Mouse (Mus musculus): ENCODE results near the gene Dnajb8.
A peak's percentile ranks its signal among the peaks of the same experiment; 100 is the strongest.

Dnajb8 gene

DNA sequence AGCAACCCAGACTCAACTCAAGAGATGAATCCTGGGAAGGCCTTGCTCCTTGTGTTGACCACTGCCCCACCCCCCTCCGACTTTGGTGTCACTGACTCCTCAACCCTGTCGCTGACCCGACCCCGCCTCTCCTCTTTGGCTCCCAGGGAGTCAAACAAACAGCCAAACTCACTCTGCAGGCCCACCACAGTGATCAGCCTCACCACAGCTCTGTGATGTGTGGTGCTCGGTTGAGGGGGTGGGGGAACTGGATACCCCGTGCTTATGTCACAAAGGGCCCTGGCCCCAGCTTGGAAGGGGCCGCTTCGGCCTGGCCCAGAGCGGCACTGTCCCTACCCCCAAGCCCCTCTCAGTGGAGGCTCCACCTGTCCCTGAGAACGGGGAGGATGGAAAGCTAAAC lies at the start of gene Dnajb8:
Gene Dnajb8, plus strand, starts transcription at position 301 of the 400 bp plus-strand sequence.
- DNase-seq (ENCODE audit: low spot score in 2 of 2): no peak

DNA sequence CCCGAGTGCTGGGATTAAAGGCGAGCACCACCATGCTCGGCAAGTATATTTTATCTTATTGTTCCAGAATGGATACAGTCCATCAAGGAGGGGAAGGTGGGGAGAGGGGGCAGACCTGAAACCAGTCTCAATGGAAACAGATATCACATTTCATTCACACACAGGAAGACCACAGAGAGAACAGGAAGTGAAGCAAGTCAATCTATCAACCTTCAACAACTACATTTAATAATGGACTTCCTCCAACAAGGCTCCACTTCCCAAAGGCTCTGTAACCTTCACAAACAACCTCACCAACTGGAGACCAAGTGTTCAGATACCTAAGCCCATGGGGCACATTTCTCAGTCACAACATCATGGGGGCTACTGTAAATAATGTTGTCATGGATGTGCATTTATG lies 47.9 kb upstream of the Dnajb8 start:
- no peak for DNase-seq (ENCODE audit: low spot score in 2 of 2)

- no peak for DNase-seq (ENCODE audit: low spot score in 2 of 2)
Observed at GRCm38 (mm10) chr6:88174676-88175075, 47.4 kb upstream of the Dnajb8 start.

DNA sequence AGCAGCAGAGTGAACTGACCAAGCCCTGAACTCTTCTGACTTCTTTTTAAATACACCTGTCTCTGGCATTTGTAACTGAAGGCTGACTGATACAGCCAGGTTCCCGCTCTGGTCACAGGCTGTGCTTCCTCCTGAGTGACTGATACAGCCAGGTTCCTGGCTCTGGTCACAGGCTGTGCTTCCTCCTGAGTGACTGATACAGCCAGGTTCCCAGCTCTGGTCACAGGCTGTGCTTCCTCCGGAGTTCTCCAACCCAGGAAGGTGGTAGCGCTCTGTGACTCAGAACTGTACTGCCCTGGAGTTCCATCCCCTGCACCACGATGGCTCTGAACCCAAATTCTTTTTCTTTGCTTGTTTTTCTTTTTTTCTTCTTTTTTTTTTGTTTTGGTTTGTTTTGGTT lies 37.4 kb upstream of the Dnajb8 start:
- DNase-seq (ENCODE audit: low spot score in 2 of 2): no peak

- no peak for DNase-seq (ENCODE audit: low spot score in 2 of 2)
Observed at GRCm38 (mm10) chr6:88188148-88188547, 33.9 kb upstream of the Dnajb8 start.

DNA sequence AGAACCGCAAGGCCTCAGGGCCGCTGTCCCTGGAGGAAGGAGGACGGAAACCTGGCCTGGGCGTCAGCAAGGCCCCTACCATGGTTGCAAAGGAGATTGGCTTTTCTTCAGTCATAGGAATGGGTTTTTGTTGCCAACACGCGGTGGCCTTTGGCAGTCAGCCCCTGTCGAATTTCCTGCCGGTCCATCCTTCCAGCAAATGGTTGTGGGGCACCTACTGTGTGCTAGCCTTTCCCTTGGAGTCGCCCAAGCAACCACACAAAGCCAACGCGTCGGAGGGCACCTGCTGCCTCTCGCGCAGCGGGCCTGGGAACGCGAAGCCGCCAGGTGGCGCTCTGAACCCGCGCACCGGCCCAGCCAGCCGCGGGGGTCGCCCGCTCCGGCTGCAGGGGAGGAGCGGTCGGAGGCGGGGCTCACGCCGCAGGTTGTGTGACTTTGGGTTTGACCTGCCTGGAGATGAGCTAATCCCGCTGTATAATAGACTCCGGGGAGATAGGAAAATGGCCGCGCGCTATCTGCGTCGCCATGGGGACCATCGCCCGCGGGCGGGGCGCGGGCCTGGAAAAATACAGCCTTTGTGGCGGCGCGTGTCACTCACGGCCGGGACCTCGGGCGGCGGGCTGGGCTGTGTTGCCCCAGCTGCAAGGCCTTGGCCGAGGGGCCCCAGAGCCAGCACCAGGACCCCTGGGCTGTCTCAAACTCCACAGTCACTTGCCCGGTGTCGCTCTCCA lies 32.6 kb upstream of the Dnajb8 start:
- peak; percentile 56 to 86 for DNase-seq (ENCODE audit: low spot score in 2 of 2)

DNA sequence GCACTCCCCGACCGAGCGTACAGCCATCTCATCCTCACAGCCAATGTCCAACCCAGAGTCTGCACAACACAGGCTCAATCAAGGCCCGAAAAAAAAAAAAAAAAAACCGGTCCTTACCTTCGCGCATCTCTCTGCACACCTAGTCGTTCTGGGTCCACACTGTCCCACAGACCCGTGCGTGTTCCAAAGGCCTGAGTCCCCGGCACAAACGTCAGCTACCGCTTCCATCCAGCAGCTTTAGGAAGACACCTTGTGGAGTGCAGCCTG lies 32.1 kb upstream of the Dnajb8 start:
- no peak for DNase-seq (ENCODE audit: low spot score in 2 of 2)

GRCm38 (mm10) chr6:88190310-88191023 lies 31.6 kb upstream of the Dnajb8 start:
- DNase-seq (ENCODE audit: low spot score in 2 of 2): no peak

- no peak for DNase-seq (ENCODE audit: low spot score in 2 of 2)
Observed at GRCm38 (mm10) chr6:88191024-88191365, 31.1 kb upstream of the Dnajb8 start.

DNA sequence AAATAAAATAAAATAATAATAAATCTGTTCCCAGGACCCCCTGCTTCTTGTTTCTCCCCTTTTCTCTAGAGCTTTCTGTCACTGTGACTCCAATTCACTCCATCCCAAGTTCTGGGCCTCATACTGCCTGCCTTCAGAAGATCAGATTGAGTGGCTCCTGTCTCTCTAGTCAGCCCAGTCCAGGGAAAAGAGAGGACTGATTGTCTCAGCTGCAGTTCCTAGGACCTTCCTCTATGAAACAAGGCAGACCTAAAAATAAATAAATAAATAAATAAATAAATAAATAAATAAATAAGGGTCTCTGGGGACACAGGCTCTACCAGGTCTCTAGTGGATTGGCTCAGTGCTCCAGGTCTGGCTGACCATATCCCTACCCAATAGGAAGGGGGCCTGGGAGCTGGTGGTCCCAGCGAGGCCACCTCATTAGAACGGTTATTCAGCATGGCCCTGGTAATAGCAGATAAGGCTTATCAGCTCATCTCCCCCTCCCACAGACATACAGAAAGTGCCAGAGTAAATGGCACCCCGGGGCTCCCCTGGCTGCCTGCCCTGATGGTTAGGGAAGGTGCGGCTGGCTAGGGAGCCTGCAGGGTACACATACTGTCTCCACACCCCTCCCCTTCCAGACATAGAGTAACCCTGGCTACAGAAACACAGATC lies 30.5 kb upstream of the Dnajb8 start:
- DNase-seq (ENCODE audit: low spot score in 2 of 2): no peak

DNA sequence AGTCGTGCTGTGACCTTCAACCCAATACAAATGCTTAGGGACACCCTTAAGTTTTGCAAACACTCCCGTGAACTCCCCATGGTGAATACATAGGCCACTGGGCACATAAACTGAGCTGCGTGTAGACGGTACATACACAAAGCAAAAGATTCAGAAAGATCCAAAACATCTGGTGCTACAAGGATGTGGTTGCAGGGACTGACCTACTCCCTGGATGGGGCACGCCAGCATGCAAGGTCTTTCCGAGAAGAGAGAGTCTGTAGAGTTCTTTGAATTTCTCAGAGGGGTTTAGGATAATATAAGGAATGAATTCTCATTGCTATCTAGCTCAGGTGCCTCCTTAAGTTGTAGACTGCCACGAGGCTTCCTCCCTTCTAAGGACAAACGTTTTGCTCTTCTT lies 29.3 kb upstream of the Dnajb8 start:
- no peak for DNase-seq (ENCODE audit: low spot score in 2 of 2)

- DNase-seq (ENCODE audit: low spot score in 2 of 2): no peak
Observed at GRCm38 (mm10) chr6:88193433-88194052, 28.5 kb upstream of the Dnajb8 start, which contains the start of gene Gata2. Gata2 (plus strand) TSS chr6:88193891.

DNA sequence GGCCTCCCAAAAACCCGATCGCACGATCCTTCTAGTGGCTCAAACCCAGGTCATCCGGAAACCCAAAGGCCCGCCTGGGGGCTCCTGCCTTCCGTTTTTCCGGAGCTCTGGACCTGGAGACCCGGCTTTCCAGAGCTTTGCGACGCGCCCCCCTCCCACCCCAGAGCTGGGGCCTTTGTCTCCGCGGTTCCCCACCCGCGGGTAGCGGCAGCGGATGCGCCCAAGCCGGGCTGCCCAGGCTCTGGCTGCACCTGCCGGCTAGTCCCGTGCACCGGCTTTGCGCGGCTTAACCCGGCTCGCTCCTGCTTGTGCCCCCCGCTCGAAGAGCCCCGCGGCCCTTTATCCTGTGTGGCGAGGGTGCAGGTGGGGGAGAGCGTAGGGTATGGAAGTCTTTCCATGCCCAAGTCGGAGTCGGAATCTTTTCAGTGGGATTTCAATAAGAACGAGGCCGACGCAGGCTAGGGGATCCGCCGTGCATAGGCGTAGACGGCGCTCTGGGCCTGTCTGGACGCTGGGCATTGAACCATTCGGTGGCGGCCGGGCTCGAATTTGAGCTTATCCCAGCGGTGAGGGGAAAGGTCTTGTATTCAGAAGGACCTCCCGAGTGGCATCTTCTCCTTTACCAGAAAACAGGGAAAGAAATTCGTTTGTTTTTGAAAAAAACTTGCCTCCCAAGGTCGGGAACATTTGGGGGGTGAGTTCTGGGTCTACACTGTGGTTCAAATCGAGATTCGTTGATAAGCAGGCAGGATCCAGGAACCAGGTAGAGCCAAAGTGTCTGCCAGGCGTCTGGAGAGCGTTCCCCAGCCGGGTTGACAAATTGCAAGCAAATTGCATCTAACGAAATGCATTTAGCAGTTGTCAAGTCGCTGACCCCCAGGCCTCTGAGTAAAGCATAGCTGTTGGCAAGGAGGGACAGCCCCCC lies 27.8 kb upstream of the Dnajb8 start:
- DNase-seq (ENCODE audit: low spot score in 2 of 2): no peak

DNA sequence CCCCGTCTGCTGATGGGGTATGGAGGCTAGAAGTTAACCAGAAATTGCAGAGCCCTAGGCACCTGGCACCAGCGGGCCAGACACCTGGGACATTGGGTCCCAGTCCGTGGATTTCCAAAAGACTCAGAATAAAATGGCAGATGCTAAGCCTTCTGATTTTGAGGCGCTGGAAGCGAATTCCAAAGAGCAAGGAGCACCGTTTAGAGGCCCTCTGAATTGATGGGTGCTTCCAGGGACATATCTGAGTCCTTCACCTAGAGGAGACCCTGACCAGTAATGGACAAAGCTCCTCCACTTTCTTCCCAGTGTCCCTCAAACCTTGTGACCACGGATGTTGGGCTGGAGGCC lies 27.1 kb upstream of the Dnajb8 start:
- DNase-seq (ENCODE audit: low spot score in 2 of 2): no peak

DNA sequence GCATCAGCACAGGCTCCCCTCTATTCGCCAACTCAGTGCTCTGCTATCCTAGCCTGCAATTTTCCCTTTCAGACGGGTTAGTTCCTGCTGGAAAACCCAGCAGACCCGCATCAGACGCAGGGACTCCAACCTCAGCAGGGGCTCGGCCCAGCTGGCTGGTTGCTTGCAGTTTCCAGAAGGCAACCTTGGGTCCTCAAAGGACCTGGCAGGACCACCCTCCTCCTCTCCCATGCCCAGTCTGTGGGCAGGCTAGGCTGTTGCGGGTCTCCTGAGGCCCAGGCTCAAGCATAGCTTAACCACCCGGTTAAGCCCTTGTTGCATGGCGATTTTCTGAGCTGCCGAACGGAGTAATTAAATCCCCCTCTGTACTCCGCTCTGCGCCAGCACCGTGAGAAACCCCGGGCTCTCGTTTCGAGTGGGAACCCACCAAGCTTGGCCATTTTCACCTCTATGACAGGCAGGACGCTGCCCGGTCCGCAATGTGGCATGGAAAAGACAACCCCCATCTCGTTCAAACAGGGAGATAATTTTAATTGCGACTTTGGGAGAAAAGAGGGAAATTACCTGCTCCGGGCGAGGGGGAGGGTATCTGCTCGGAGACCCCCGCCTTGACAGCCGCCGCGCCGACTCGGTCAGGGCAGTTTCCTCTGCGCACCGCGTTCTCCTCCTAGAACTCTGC lies 25.9 kb upstream of the Dnajb8 start:
- DNase-seq (ENCODE audit: low spot score in 2 of 2): no peak

- DNase-seq (ENCODE audit: low spot score in 2 of 2): no peak
Observed at GRCm38 (mm10) chr6:88196733-88197312, 25.2 kb upstream of the Dnajb8 start.

DNA sequence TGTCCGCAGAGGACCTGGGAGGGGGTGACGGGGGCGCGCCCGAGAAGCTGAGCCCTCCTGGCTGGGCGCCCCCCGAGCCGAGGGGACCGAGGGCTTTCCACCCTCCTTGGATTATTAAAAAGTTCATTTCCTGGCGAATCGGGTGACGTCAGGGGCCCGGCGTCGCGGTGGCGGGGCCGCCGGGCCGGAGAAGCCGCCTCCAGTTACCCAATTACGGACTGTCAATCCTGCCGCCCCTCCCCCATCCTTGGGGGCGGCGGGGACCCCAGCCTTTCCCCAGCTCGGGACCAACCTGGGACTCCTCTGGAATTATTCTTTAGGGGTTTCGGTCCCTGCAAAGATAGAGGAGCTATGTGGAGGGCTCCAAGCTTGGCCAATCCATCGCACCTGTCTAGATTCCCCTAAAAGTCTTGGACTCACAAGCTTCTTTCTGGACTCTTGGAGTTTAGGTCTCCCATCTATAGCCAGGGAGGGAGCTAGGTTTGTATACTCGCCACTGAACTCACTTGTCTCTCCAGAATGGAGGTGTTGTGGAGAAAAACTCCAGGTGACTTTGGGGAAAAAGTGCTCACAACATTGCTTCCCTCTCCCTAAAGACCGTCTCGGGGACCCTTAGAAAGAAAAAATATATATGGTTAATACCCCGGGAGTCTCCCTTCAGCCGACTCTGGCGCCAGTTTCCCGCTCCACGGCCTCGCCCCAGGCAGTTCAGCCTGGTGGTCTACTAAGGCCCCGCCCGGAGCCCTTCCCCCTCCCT lies 24.6 kb upstream of the Dnajb8 start:
- no peak for DNase-seq (ENCODE audit: low spot score in 2 of 2)

DNA sequence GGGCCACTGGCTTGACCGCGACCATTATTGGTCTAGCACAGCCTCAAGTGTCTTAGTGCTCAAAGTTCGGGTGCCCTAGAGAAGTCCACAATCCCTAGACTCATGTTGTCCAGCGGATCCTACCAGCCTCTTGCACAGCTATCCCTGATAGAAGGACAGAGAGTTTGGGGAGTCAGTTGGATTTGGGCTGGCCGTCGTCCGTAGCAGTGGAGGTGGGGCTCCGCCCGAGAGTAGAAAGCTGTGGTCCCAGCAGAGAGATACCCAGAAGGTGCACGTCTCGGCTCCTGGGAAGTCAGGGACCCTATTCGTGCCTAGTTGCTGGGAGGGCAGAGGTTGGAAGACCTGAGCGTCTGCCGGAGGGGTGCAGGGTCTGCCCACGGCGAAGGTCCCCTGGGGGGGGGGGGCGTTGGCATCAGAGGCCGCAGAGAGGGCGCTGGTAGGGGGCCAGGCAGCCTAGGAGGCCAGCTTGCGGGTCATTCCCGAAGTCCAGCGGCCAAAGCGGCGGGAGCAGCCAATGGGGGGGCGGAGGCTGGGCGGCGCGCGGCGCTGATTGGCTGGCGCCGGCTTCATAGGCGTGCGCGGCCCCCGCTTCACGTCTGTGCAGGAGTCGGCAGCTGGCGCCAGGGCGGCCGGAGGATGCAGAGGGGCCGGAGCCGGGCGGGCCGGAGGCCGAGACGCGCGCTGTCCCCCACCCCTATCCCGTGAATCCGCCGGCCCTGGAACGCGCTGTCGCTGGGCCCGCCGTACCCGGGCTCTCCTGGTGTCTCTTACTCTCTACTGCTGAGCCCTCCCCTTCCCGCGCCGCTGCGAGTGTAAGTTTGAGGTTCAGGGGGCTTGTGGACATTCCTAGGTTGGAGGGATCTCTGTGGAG lies 23.8 kb upstream of the Dnajb8 start:
- DNase-seq (ENCODE audit: low spot score in 2 of 2): no peak
